Mouse (Mus musculus): Measurements from ENCODE around the gene Smtnl1. TPM values are rescaled to one million over a fixed set of nuclear protein-coding genes. Genes with fewer than 3 reads are reported as not detected.

Smtnl1 gene
- polyA plus RNA-seq, 1 experiment from 2014 or later, result 0.49 TPM

- 0% methylated on average over 54 of the region's 54 CpGs for WGBS (ENCODE audit: insufficient replicate concordance)
- Histone ChIP-seq H3K36me3 (ENCODE audit: control insufficient read depth, insufficient read depth, low read length) (no peaks in the 10 kb centered on the region; the same call in 1 of the 2 replicates), H3K9ac (ENCODE audit: low read depth, low read length) (peak overlapping the region; percentile 97), H3K4me2 (peak overlapping the region; percentile 93), H3K4me3 (ENCODE audit: low read depth, low read length) (peak overlapping the region; percentile 81), H3K27me3 (ENCODE audit: control insufficient read depth, insufficient read depth, low read length) (peaks cover 7% of the 10 kb centered on the region; the same call in 1 of the 2 replicates), H3K4me1 (ENCODE audit: control insufficient read depth, insufficient read depth, low read length) (peaks cover 35% of the 10 kb centered on the region), H3K9me3 (replicated peaks; ENCODE audit: control insufficient read depth, low read length) (no peaks in the 10 kb centered on the region), H3K27ac (ENCODE audit: low read depth, low read length) (peak overlapping the region; percentile 98)
- ATAC-seq (replicated peaks; ENCODE audit: insufficient number of reproducible peaks, low FRiP score, low TSS enrichment), result peak; percentile 85
Measured at GRCm38 (mm10) chr2:84840016-84840747, 17.7 kb upstream of the Smtnl1 start.

DNA sequence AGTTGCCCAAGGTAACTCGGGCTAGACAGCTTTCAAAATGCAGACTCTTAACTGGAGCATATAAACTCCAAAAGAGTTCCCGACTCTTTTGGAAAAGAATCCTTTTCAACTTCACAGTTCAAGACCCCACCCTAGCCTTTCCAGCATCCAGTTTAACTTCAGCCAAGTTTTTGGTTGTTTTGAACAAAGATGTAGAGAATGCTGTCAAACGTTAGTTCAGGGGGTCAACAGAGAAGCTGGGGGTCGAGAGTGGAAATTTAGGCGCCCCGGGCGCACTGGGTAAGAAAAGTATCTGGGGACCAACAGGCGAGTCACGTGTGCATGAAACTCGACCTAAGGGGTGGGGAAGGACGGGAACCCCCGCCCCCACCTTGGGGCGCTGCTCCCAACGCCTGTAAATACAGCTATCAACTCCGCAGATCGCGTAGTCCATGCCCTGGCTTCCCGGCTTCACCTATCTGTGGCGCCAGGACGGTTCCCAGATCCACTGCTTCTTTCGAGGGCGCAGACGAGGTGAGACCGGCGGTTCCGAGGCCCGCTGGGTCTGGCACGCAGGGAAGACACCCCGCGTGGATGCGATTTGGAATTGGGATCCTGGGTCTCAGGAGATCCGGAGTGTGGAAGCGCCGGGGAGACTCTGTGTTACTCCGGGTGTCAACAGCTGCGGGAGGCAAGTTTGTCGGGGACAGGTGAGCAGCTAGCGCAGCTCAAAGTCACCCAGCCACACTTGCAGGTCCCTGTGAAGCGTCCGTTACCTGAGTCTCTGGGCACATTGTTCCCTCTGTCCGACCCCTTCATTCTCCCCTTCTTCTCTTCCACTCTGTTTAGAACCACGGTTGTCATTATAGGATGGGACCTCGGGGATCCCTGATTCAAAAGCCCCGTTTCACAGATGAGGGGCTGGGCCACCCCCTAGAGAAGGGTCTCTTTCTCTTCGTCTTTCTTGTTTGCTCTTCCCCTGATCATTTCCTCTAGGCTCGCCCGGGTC, 16.8 kb upstream of the Smtnl1 start:
- 0 out of 2 replicates have a peak, but pooled peaks have one; percentile 37 for ATAC-seq (replicated peaks; ENCODE audit: insufficient number of reproducible peaks, low FRiP score, low TSS enrichment)
- H3K4me2 ChIP-seq, result peak overlapping the region; percentile 93
- peak overlapping the region; percentile 97 for H3K9ac ChIP-seq (ENCODE audit: low read depth, low read length)
- H3K4me3 ChIP-seq (ENCODE audit: low read depth, low read length), result peak overlapping the region; percentile 81
- WGBS (ENCODE audit: insufficient replicate concordance), result under 1% methylated on average over 47 of the region's 47 CpGs
- no peaks in the 10 kb centered on the region for H3K9me3 ChIP-seq (replicated peaks; ENCODE audit: control insufficient read depth, low read length)
- H3K27ac ChIP-seq (ENCODE audit: low read depth, low read length), result peak overlapping the region; percentile 98
- peaks cover 31% of the 10 kb centered on the region for H3K4me1 ChIP-seq (ENCODE audit: control insufficient read depth, insufficient read depth, low read length)
- no peaks in the 10 kb centered on the region; the same call in 1 of the 2 replicates for H3K36me3 ChIP-seq (ENCODE audit: control insufficient read depth, insufficient read depth, low read length)
- H3K27me3 ChIP-seq (ENCODE audit: control insufficient read depth, insufficient read depth, low read length), result peaks cover 7% of the 10 kb centered on the region; the same call in 1 of the 2 replicates

- 22% methylated on average over 10 of the region's 10 CpGs for WGBS (ENCODE audit: insufficient replicate concordance)
- Histone ChIP-seq H3K27ac (ENCODE audit: low read depth, low read length) (peak within 1 kb of the TSS; percentile 98), H3K9me3 (replicated peaks; ENCODE audit: control insufficient read depth, low read length) (no peaks in the 10 kb centered on the region), H3K27me3 (ENCODE audit: control insufficient read depth, insufficient read depth, low read length) (peaks cover 7% of the 10 kb centered on the region; the same call in 1 of the 2 replicates), H3K4me2 (peak within 1 kb of the TSS; percentile 93), H3K9ac (ENCODE audit: low read depth, low read length) (peak within 1 kb of the TSS; percentile 97), H3K4me3 (ENCODE audit: low read depth, low read length) (peak within 1 kb of the TSS; percentile 81), H3K4me1 (ENCODE audit: control insufficient read depth, insufficient read depth, low read length) (peaks cover 25% of the 10 kb centered on the region), H3K36me3 (ENCODE audit: control insufficient read depth, insufficient read depth, low read length) (no peaks in the 10 kb centered on the region)
- ATAC-seq (replicated peaks; ENCODE audit: insufficient number of reproducible peaks, low FRiP score, low TSS enrichment), result no peak
Measured at GRCm38 (mm10) chr2:84838593-84838949, 16.1 kb upstream of the Smtnl1 start, which contains the start of gene Slc43a1. Slc43a1 (plus strand) TSS chr2:84838850.

DNA sequence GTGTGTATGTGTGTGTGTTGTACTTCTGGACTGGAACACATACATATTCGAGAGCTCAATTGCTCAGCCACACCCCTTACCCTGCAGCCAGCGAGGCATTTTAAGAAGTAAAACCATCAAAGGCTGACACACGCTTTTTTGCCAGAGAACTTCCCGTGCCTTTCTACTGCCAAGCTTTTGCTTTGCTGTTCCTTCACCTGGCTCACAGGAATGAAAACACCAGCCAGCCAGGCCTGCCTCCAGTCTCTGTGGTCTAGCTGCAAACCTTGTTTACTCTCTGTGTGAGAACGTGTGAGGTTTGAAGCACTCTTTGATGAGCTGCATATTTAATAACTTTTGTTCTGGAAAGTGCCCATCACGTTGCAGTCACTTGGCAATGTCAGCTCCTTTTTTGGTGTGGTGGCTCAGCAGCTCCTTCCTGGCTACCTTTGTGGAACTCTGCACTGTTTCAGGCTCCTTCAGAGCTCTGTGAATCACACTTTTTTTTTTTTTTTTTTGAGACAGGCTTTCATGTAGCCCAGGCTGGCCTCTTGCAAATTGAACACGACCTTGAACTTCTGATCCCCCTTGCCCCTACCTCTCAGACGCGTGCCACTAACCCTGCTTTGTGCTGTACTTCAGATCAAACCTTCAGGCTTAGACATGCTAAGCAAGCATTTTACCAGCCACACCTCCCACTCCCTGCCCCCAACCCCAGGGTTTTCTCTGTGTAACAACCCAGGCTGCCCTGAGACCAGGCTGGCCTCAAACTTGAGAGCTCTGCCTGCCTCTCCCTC, 15.6 kb upstream of the Smtnl1 start:
- H3K9ac ChIP-seq (ENCODE audit: low read depth, low read length), result no peak overlapping the region
- H3K36me3 ChIP-seq (ENCODE audit: control insufficient read depth, insufficient read depth, low read length), result no peaks in the 10 kb centered on the region
- peak overlapping the region; percentile 93 for H3K4me2 ChIP-seq
- 36% methylated on average over 9 of the region's 9 CpGs for WGBS (ENCODE audit: insufficient replicate concordance)
- H3K27me3 ChIP-seq (ENCODE audit: control insufficient read depth, insufficient read depth, low read length), result peaks cover 7% of the 10 kb centered on the region; the same call in 1 of the 2 replicates
- peaks cover 22% of the 10 kb centered on the region for H3K4me1 ChIP-seq (ENCODE audit: control insufficient read depth, insufficient read depth, low read length)
- no peaks in the 10 kb centered on the region for H3K9me3 ChIP-seq (replicated peaks; ENCODE audit: control insufficient read depth, low read length)
- H3K27ac ChIP-seq (ENCODE audit: low read depth, low read length), result no peak overlapping the region
- no peak for ATAC-seq (replicated peaks; ENCODE audit: insufficient number of reproducible peaks, low FRiP score, low TSS enrichment)
- no peak overlapping the region for H3K4me3 ChIP-seq (ENCODE audit: low read depth, low read length)

DNA sequence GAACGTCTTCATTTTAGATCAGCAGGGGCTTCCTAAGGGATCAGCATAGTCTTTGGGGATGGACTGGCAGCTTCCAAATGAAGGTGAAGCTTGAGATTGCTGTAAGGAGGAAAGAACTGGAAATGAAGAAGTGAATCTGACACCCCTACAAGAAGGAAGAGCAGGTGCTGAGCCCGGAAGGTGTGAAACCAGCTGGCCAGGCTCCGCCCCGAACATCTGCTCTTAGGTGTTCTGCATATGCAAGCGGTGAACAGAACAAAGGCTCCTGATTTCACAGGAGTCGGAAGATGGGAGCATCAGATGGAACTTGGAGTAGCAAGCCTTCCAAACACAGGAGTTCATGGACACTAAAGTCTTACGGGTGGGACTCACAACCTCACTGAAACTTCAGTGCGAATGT, 14.7 kb upstream of the Smtnl1 start:
- no peak for ATAC-seq (replicated peaks; ENCODE audit: insufficient number of reproducible peaks, low FRiP score, low TSS enrichment)
- Histone ChIP-seq H3K9me3 (replicated peaks; ENCODE audit: control insufficient read depth, low read length) (no peaks in the 10 kb centered on the region), H3K4me2 (no peak overlapping the region), H3K9ac (ENCODE audit: low read depth, low read length) (no peak overlapping the region), H3K36me3 (ENCODE audit: control insufficient read depth, insufficient read depth, low read length) (no peaks in the 10 kb centered on the region), H3K27ac (ENCODE audit: low read depth, low read length) (no peak overlapping the region), H3K27me3 (ENCODE audit: control insufficient read depth, insufficient read depth, low read length) (peaks cover 7% of the 10 kb centered on the region; the same call in 1 of the 2 replicates), H3K4me1 (ENCODE audit: control insufficient read depth, insufficient read depth, low read length) (peaks cover 20% of the 10 kb centered on the region), H3K4me3 (ENCODE audit: low read depth, low read length) (no peak overlapping the region)
- 55% methylated on average over 8 of the region's 8 CpGs for WGBS (ENCODE audit: insufficient replicate concordance)

GRCm38 (mm10) chr2:84831666-84832391, 9.4 kb upstream of the Smtnl1 start:
- Histone ChIP-seq H3K27ac (ENCODE audit: low read depth, low read length) (0 out of 2 replicates have a peak overlapping the region, but pooled peaks have one; percentile 38), H3K4me1 (ENCODE audit: control insufficient read depth, insufficient read depth, low read length) (peaks cover 9% of the 10 kb centered on the region; the same call in 1 of the 2 replicates), H3K27me3 (ENCODE audit: control insufficient read depth, insufficient read depth, low read length) (no peaks in the 10 kb centered on the region), H3K36me3 (ENCODE audit: control insufficient read depth, insufficient read depth, low read length) (peaks cover 6% of the 10 kb centered on the region), H3K9me3 (replicated peaks; ENCODE audit: control insufficient read depth, low read length) (no peaks in the 10 kb centered on the region), H3K4me2 (no peak overlapping the region), H3K9ac (ENCODE audit: low read depth, low read length) (0 out of 2 replicates have a peak overlapping the region, but pooled peaks have one; percentile 22), H3K4me3 (ENCODE audit: low read depth, low read length) (no peak overlapping the region)
- ATAC-seq (replicated peaks; ENCODE audit: insufficient number of reproducible peaks, low FRiP score, low TSS enrichment), result peak; percentile 51; the same call in 1 of the 2 replicates
- WGBS (ENCODE audit: insufficient replicate concordance), result 30% methylated on average over 10 of the region's 10 CpGs

GRCm38 (mm10) chr2:84827283-84827920, 5.0 kb upstream of the Smtnl1 start:
- Histone ChIP-seq H3K4me1 (ENCODE audit: control insufficient read depth, insufficient read depth, low read length) (peaks cover 12% of the 10 kb centered on the region; the same call in 1 of the 2 replicates), H3K4me2 (peak overlapping the region; percentile 69), H3K27me3 (ENCODE audit: control insufficient read depth, insufficient read depth, low read length) (no peaks in the 10 kb centered on the region), H3K9me3 (replicated peaks; ENCODE audit: control insufficient read depth, low read length) (no peaks in the 10 kb centered on the region), H3K9ac (ENCODE audit: low read depth, low read length) (peak overlapping the region; percentile 73), H3K27ac (ENCODE audit: low read depth, low read length) (peak overlapping the region; percentile 42), H3K4me3 (ENCODE audit: low read depth, low read length) (peak overlapping the region; percentile 72), H3K36me3 (ENCODE audit: control insufficient read depth, insufficient read depth, low read length) (peaks cover 6% of the 10 kb centered on the region)
- WGBS (ENCODE audit: insufficient replicate concordance), result under 1% methylated on average over 29 of the region's 29 CpGs
- no peak; the same call in none of the 2 replicates for ATAC-seq (replicated peaks; ENCODE audit: insufficient number of reproducible peaks, low FRiP score, low TSS enrichment)

Measured in heart, embryonic 11.5 days (tissue).